Mouse (Mus musculus) megakaryocyte, embryonic 14.5 days (primary cell): ENCODE measurements around the gene Tlr6.

Experiments
- FLI1 ChIP-seq: IDR thresholded peaks from 2 replicates; pipeline ENCODE4 v1.6.1; 2012; ENCODE audit warnings: low read length, inconsistent platforms, mixed read lengths
- GATA1 ChIP-seq: IDR thresholded peaks from 3 replicates; pipeline ENCODE4 v1.6.1; 2012; ENCODE audit warnings: mixed read lengths, low read length, inconsistent platforms, borderline replicate concordance

GRCm38 (mm10) chr5:64963271-64963670, 3.4 kb upstream of the Tlr6 start:
- no peak for TF ChIP-seq GATA1
- no peak for TF ChIP-seq FLI1
